Mouse (Mus musculus): Measurements from ENCODE around the gene Ankdd1a. TPM values are rescaled to one million over a fixed set of nuclear protein-coding genes. Genes with fewer than 3 reads are reported as not detected.

Ankdd1a gene
- polyA plus RNA-seq, 1 experiment from 2014 or later: not detected

- Histone ChIP-seq H3K9ac (no peak overlapping the region), H3K36me3 (no peaks in the 10 kb centered on the region), H3K4me3 (no peak overlapping the region), H3K4me1 (replicated peaks) (peaks cover 59% of the 10 kb centered on the region), H3K9me3 (replicated peaks) (no peaks in the 10 kb centered on the region), H3K27me3 (replicated peaks) (no peaks in the 10 kb centered on the region), H3K4me2 (no peak overlapping the region), H3K27ac (ENCODE audit: poor library complexity, severe bottlenecking) (peak overlapping the region; percentile 56)
- 62% methylated on average over 10 of the region's 10 CpGs for WGBS
- no peak for ATAC-seq (ENCODE audit: insufficient number of reproducible peaks, low FRiP score)
These were observed 25.8 kb upstream of the Ankdd1a start for GRCm38 (mm10) chr9:65545635-65546412.

- Histone ChIP-seq H3K4me1 (replicated peaks) (peaks cover 37% of the 10 kb centered on the region), H3K4me2 (peak overlapping the region; percentile 40), H3K27me3 (replicated peaks) (no peaks in the 10 kb centered on the region), H3K9me3 (replicated peaks) (no peaks in the 10 kb centered on the region), H3K4me3 (no peak overlapping the region), H3K27ac (ENCODE audit: poor library complexity, severe bottlenecking) (peak overlapping the region; percentile 95), H3K9ac (peak overlapping the region; percentile 20; the same call in 1 of the 2 replicates), H3K36me3 (no peaks in the 10 kb centered on the region)
- 21% methylated on average over 7 of the region's 7 CpGs for WGBS
- no peak for ATAC-seq (ENCODE audit: insufficient number of reproducible peaks, low FRiP score)
These were observed 22.1 kb upstream of the Ankdd1a start for GRCm38 (mm10) chr9:65542111-65542524.

- Histone ChIP-seq H3K4me1 (replicated peaks) (peaks cover 30% of the 10 kb centered on the region), H3K4me3 (no peak overlapping the region), H3K27me3 (replicated peaks) (no peaks in the 10 kb centered on the region), H3K9me3 (replicated peaks) (no peaks in the 10 kb centered on the region), H3K4me2 (peak overlapping the region; percentile 40), H3K9ac (peak overlapping the region; percentile 20; the same call in 1 of the 2 replicates), H3K36me3 (no peaks in the 10 kb centered on the region), H3K27ac (ENCODE audit: poor library complexity, severe bottlenecking) (peak overlapping the region; percentile 95)
- ATAC-seq (ENCODE audit: insufficient number of reproducible peaks, low FRiP score): peak; percentile 66
- WGBS: 29% methylated on average over 13 of the region's 13 CpGs
These were observed 21.4 kb upstream of the Ankdd1a start for GRCm38 (mm10) chr9:65541126-65542068.

GRCm38 (mm10) chr9:65539697-65540096, 19.7 kb upstream of the Ankdd1a start:
- Histone ChIP-seq H3K4me1 (replicated peaks) (peaks cover 17% of the 10 kb centered on the region), H3K9me3 (replicated peaks) (no peaks in the 10 kb centered on the region), H3K9ac (no peak overlapping the region), H3K27ac (ENCODE audit: poor library complexity, severe bottlenecking) (no peak overlapping the region), H3K27me3 (replicated peaks) (no peaks in the 10 kb centered on the region), H3K36me3 (no peaks in the 10 kb centered on the region), H3K4me3 (no peak overlapping the region), H3K4me2 (no peak overlapping the region)
- no peak for ATAC-seq (ENCODE audit: insufficient number of reproducible peaks, low FRiP score)
- 71% methylated on average over 9 of the region's 9 CpGs for WGBS

GRCm38 (mm10) chr9:65537901-65538630, 18.1 kb upstream of the Ankdd1a start:
- Histone ChIP-seq H3K4me2 (no peak overlapping the region), H3K27ac (ENCODE audit: poor library complexity, severe bottlenecking) (no peak overlapping the region), H3K9me3 (replicated peaks) (no peaks in the 10 kb centered on the region; the same call in 1 of the 2 replicates), H3K4me3 (no peak overlapping the region), H3K4me1 (replicated peaks) (peaks cover 17% of the 10 kb centered on the region), H3K36me3 (no peaks in the 10 kb centered on the region), H3K27me3 (replicated peaks) (no peaks in the 10 kb centered on the region), H3K9ac (no peak overlapping the region)
- no peak for ATAC-seq (ENCODE audit: insufficient number of reproducible peaks, low FRiP score)
- WGBS: 79% methylated on average over 8 of the region's 8 CpGs

GRCm38 (mm10) chr9:65536491-65536890, 16.5 kb upstream of the Ankdd1a start:
- H3K4me2 ChIP-seq: no peak overlapping the region
- no peak overlapping the region for H3K9ac ChIP-seq
- peaks cover 4% of the 10 kb centered on the region for H3K4me1 ChIP-seq (replicated peaks)
- no peaks in the 10 kb centered on the region for H3K36me3 ChIP-seq
- no peaks in the 10 kb centered on the region for H3K27me3 ChIP-seq (replicated peaks)
- H3K4me3 ChIP-seq: no peak overlapping the region
- ATAC-seq (ENCODE audit: insufficient number of reproducible peaks, low FRiP score): no peak
- 71% methylated on average over 4 of the region's 4 CpGs for WGBS
- H3K9me3 ChIP-seq (replicated peaks): no peaks in the 10 kb centered on the region; the same call in 1 of the 2 replicates
- H3K27ac ChIP-seq (ENCODE audit: poor library complexity, severe bottlenecking): no peak overlapping the region

- H3K36me3 ChIP-seq: no peaks in the 10 kb centered on the region
- no peak overlapping the region for H3K4me3 ChIP-seq
- H3K9me3 ChIP-seq (replicated peaks): no peaks in the 10 kb centered on the region; the same call in 1 of the 2 replicates
- H3K4me1 ChIP-seq (replicated peaks): no peaks in the 10 kb centered on the region
- no peak overlapping the region for H3K4me2 ChIP-seq
- 77% methylated on average over 11 of the region's 11 CpGs for WGBS
- no peak overlapping the region for H3K9ac ChIP-seq
- no peaks in the 10 kb centered on the region for H3K27me3 ChIP-seq (replicated peaks)
- no peak for ATAC-seq (ENCODE audit: insufficient number of reproducible peaks, low FRiP score)
- H3K27ac ChIP-seq (ENCODE audit: poor library complexity, severe bottlenecking): no peak overlapping the region
These were observed 15.9 kb upstream of the Ankdd1a start for GRCm38 (mm10) chr9:65535789-65536469.

GRCm38 (mm10) chr9:65535191-65535722, 15.3 kb upstream of the Ankdd1a start:
- Histone ChIP-seq H3K27ac (ENCODE audit: poor library complexity, severe bottlenecking) (no peak overlapping the region), H3K9me3 (replicated peaks) (no peaks in the 10 kb centered on the region; the same call in 1 of the 2 replicates), H3K4me2 (no peak overlapping the region), H3K4me1 (replicated peaks) (no peaks in the 10 kb centered on the region), H3K27me3 (replicated peaks) (no peaks in the 10 kb centered on the region), H3K4me3 (no peak overlapping the region), H3K9ac (no peak overlapping the region), H3K36me3 (no peaks in the 10 kb centered on the region)
- WGBS: 74% methylated on average over 3 of the region's 3 CpGs
- ATAC-seq (ENCODE audit: insufficient number of reproducible peaks, low FRiP score): no peak

- no peaks in the 10 kb centered on the region; the same call in 1 of the 2 replicates for H3K9me3 ChIP-seq (replicated peaks)
- WGBS: 79% methylated on average over 3 of the region's 3 CpGs
- H3K4me1 ChIP-seq (replicated peaks): no peaks in the 10 kb centered on the region
- H3K36me3 ChIP-seq: no peaks in the 10 kb centered on the region
- no peaks in the 10 kb centered on the region for H3K27me3 ChIP-seq (replicated peaks)
- H3K4me2 ChIP-seq: no peak overlapping the region
- no peak overlapping the region for H3K9ac ChIP-seq
- no peak for ATAC-seq (ENCODE audit: insufficient number of reproducible peaks, low FRiP score)
- no peak overlapping the region for H3K4me3 ChIP-seq
- H3K27ac ChIP-seq (ENCODE audit: poor library complexity, severe bottlenecking): no peak overlapping the region
These were observed 14.1 kb upstream of the Ankdd1a start for GRCm38 (mm10) chr9:65534111-65534510.

- Histone ChIP-seq H3K4me3 (no peak overlapping the region), H3K4me2 (no peak overlapping the region), H3K9me3 (replicated peaks) (no peaks in the 10 kb centered on the region; the same call in 1 of the 2 replicates), H3K9ac (no peak overlapping the region), H3K27ac (ENCODE audit: poor library complexity, severe bottlenecking) (no peak overlapping the region), H3K36me3 (no peaks in the 10 kb centered on the region), H3K27me3 (replicated peaks) (no peaks in the 10 kb centered on the region), H3K4me1 (replicated peaks) (peaks cover 11% of the 10 kb centered on the region)
- 79% methylated on average over 8 of the region's 8 CpGs for WGBS
- ATAC-seq (ENCODE audit: insufficient number of reproducible peaks, low FRiP score): no peak
These were observed 13.0 kb upstream of the Ankdd1a start for GRCm38 (mm10) chr9:65532986-65533385.
